Mouse (Mus musculus) liver, adult 2 months (tissue): ENCODE results near the gene Pogk. TPM values are rescaled to one million over a fixed set of nuclear protein-coding genes. Genes with fewer than 3 reads are reported as not detected.

Source experiments
- DNase-seq: peaks from one replicate; pipeline ENCODE4 v3.0.0-alpha.2; 2011; ENCODE audit warnings: low read depth, low spot score; ENCODE audit errors: extremely low read depth
- H3K27ac ChIP-seq: fragments of 200-500 bp; replicated peaks from 2 replicates; pipeline ENCODE4 v1.5.1; 2012; ENCODE audit warnings: low read depth, mild to moderate bottlenecking, control low read depth, inconsistent platforms, low read length; ENCODE audit not compliant: insufficient read depth
- H3K27me3 ChIP-seq: fragments of 200-500 bp; 2 replicates; pipeline ENCODE4 v1.6.1; 2012; ENCODE audit warnings: mild to moderate bottlenecking, moderate library complexity, low read length, inconsistent platforms; ENCODE audit not compliant: control insufficient read depth, insufficient read depth
- H3K36me3 ChIP-seq: fragments of 200-500 bp; 2 replicates; pipeline ENCODE4 v1.6.1; 2012; ENCODE audit warnings: low read length, inconsistent platforms; ENCODE audit not compliant: control insufficient read depth, insufficient read depth
- H3K4me1 ChIP-seq: fragments of 200-500 bp; 2 replicates; pipeline ENCODE4 v1.6.1; 2011; ENCODE audit warnings: low read length; ENCODE audit not compliant: control insufficient read depth, insufficient read depth
- H3K4me3 ChIP-seq: fragments of 200-500 bp; 2 replicates; pipeline ENCODE4 v1.5.1; 2011; ENCODE audit warnings: low read depth, mild to moderate bottlenecking, control low read depth, low read length, moderate library complexity; ENCODE audit not compliant: insufficient read depth
- H3K79me2 ChIP-seq: fragments of 200-500 bp; 2 replicates; pipeline ENCODE4 v1.6.1; 2012; ENCODE audit warnings: inconsistent platforms, mild to moderate bottlenecking, low read length, moderate library complexity; ENCODE audit not compliant: control insufficient read depth, insufficient read depth
- H3K9ac ChIP-seq: fragments of 200-500 bp; 2 replicates; pipeline ENCODE4 v1.6.1; 2012; ENCODE audit warnings: low read depth, mild to moderate bottlenecking, control low read depth, inconsistent platforms, low read length
- CTCF ChIP-seq: fragments of 200-500 bp; IDR thresholded peaks from 2 replicates; pipeline ENCODE4 v1.5.1; 2011; ENCODE audit warnings: low read depth, low read length, control low read depth
- POLR2A ChIP-seq: fragments of 200-500 bp; IDR thresholded peaks from 2 replicates; pipeline ENCODE4 v1.6.1; 2011; ENCODE audit warnings: low read length, control low read depth; ENCODE audit not compliant: insufficient read depth; ENCODE audit errors: extremely low read depth
- WGBS: fragments of 180-500 bp; shearing (Covaris S2); methylation state at CpG from one replicate; pipeline ENCODE4 v1.1.7; 2018; 5-methylcytosine and 5-hydroxymethylcytosine counted together
- polyA plus RNA-seq: library from polyadenylated mRNA; depleted of rRNA; stranded (reverse); fragments of >200 nt; gene quantifications from 2 replicates; pipeline ENCODE4 v1.2.3, GENCODE M21; 2012
- total RNA-seq: library from RNA; depleted of rRNA; stranded (reverse); fragments of >200 nt; gene quantifications from 2 replicates; pipeline ENCODE4 v1.2.3, GENCODE M21; 2014

Gene Pogk
- total and polyA plus RNA-seq, 2 experiments = 1.8 TPM

DNA sequence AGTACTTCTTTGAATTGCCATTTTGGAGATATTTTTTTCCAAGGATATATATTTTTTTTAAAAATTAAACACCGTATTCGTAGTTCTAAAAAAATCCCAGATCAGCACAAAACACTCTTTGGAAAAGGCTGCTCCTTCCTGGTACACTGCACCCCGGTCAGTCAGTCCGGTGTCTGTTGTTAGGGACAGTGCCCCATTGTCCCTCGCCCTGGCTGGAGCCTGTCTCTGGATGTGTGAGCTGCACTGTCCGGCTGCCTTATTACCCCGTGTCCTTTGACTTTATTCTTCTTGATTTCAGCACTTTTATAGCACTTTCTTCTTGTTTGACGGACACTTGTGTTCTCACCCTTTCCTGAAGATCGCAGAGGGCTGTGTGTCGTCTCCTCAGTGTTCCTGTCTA lies 25.0 kb downstream of the Pogk start:
- TF ChIP-seq CTCF = no peak
- TF ChIP-seq POLR2A = no peak
- Histone ChIP-seq H3K36me3 (peaks cover 30% of the 10 kb centered on the region), H3K27me3 (no peaks in the 10 kb centered on the region), H3K79me2 (peaks cover 6% of the 10 kb centered on the region; the same call in 1 of the 2 replicates), H3K9ac (no peak overlapping the region), H3K4me3 (no peak overlapping the region), H3K4me1 (peaks cover 4% of the 10 kb centered on the region; the same call in 1 of the 2 replicates), H3K27ac (no peak overlapping the region)
- WGBS = 95% methylated on average over 10 of the region's 10 CpGs
- DNase-seq = no peak

GRCm38 (mm10) chr1:166382626-166383025 lies 27.0 kb downstream of the Pogk start:
- WGBS = 82% methylated on average over 4 of the region's 4 CpGs
- TF ChIP-seq CTCF (no peak), POLR2A (no peak)
- Histone ChIP-seq H3K27ac (no peak overlapping the region), H3K27me3 (no peaks in the 10 kb centered on the region), H3K79me2 (peaks cover 9% of the 10 kb centered on the region; the same call in 1 of the 2 replicates), H3K9ac (no peak overlapping the region), H3K36me3 (peaks cover 16% of the 10 kb centered on the region), H3K4me1 (peaks cover 8% of the 10 kb centered on the region), H3K4me3 (no peak overlapping the region)
- no peak for DNase-seq

- WGBS = 79% methylated on average over 5 of the region's 5 CpGs
- H3K27ac ChIP-seq = no peak overlapping the region
Measured at GRCm38 (mm10) chr1:166381821-166382220, 27.8 kb downstream of the Pogk start.

DNA sequence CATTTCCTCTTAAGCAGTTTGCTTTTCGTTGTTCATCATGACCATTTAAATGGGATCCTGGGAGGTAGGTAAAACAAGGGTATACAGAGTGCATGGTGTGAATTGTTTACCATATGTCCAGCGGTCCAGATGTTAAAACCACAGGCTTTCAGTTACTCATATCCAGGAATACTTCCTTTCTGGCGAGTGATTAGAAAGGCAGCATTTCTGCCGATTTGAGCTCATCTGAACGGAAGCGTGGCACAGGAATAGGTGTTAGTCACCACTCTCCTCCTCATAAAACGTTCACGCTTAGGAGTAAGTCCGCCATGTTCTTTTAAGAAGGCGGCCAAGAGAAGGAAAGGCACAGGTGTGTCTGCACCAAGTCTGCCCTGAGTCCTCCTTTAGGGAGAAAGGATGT lies 28.3 kb downstream of the Pogk start:
- H3K4me1 ChIP-seq = peaks cover 8% of the 10 kb centered on the region
- TF ChIP-seq CTCF (no peak), POLR2A (no peak)
- H3K9ac ChIP-seq = no peak overlapping the region
- H3K4me3 ChIP-seq = no peak overlapping the region
- WGBS = 73% methylated on average over 10 of the region's 10 CpGs
- H3K79me2 ChIP-seq = peaks cover 9% of the 10 kb centered on the region; the same call in 1 of the 2 replicates
- H3K36me3 ChIP-seq = peaks cover 8% of the 10 kb centered on the region; the same call in 1 of the 2 replicates
- no peak overlapping the region for H3K27ac ChIP-seq
- no peak for DNase-seq
- no peaks in the 10 kb centered on the region for H3K27me3 ChIP-seq

More at GRCm38 (mm10) chr1:166381821-166382220, 27.8 kb downstream of the Pogk start:
- Histone ChIP-seq H3K9ac (no peak overlapping the region), H3K79me2 (peaks cover 9% of the 10 kb centered on the region; the same call in 1 of the 2 replicates), H3K27me3 (no peaks in the 10 kb centered on the region), H3K36me3 (peaks cover 12% of the 10 kb centered on the region), H3K4me1 (peaks cover 8% of the 10 kb centered on the region), H3K4me3 (no peak overlapping the region)
- no peak for TF ChIP-seq POLR2A
- no peak for TF ChIP-seq CTCF
- DNase-seq = no peak

- peak overlapping the region; percentile 92 for H3K27ac ChIP-seq
- 2% methylated on average over 35 of the region's 41 CpGs for WGBS
- H3K9ac ChIP-seq = peak overlapping the region; percentile 96
- TF ChIP-seq POLR2A (no peak), CTCF (no peak)
- H3K4me1 ChIP-seq = peaks cover 8% of the 10 kb centered on the region
- peaks cover 5% of the 10 kb centered on the region; the same call in 1 of the 2 replicates for H3K36me3 ChIP-seq
- H3K79me2 ChIP-seq = peaks cover 9% of the 10 kb centered on the region; the same call in 1 of the 2 replicates
- DNase-seq = peak; percentile 47
- H3K27me3 ChIP-seq = no peaks in the 10 kb centered on the region
- H3K4me3 ChIP-seq = peak overlapping the region; percentile 90
Measured at GRCm38 (mm10) chr1:166379630-166380231, 29.9 kb downstream of the Pogk start.
